Comparison of ENCODE assay signal across 34 mouse cellular contexts in the genomic region with DNA sequence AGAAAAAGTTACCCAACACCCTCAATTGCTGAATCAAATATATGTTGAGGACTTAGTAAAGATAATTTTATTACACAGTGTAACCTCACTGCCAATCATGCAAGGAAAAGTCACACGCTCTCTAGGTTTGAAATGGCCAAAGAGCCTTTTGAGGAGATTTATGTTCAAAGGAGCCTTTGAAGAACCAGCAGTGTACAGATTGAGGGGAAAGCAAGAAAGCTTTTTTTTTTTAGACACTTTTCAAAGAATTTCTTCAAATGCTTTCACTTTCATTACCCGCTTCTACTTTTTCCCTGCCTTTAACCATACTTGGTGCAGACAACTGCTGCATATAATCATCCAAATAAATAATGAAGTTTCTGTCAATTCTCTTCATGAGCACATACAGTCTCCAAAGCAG.
"Had no signal": no experiment of that assay in that cellular context is flagged by ENCODE, and none has a peak within 500 bp of the region (broad histone marks: within the 10 kb centered on the region; RNA-seq: fewer than 3 reads in every experiment).

No protein-coding gene starts in this region.

- H3K4me2 ChIP-seq: heart, embryonic 12.5 days; heart, embryonic 13.5 days; heart, embryonic 15.5 days; hindbrain, embryonic 12.5 days; hindbrain, embryonic 13.5 days; hindbrain, embryonic 14.5 days; hindbrain, embryonic 15.5 days; intestine, embryonic 15.5 days; kidney, embryonic 15.5 days had no signal

- H3K9ac ChIP-seq: heart, embryonic 12.5 days; heart, embryonic 13.5 days; heart, embryonic 15.5 days; hindbrain, embryonic 12.5 days; hindbrain, embryonic 13.5 days; hindbrain, embryonic 14.5 days; hindbrain, embryonic 15.5 days; intestine, embryonic 15.5 days; kidney, embryonic 15.5 days had no signal

- H3K4me1 ChIP-seq: heart, embryonic 10.5 days; heart, embryonic 12.5 days; heart, embryonic 13.5 days; heart, embryonic 15.5 days; hindbrain, embryonic 10.5 days; hindbrain, embryonic 12.5 days; hindbrain, embryonic 13.5 days; hindbrain, embryonic 15.5 days; intestine, embryonic 15.5 days; kidney, embryonic 15.5 days had no signal

- H3K36me3 ChIP-seq: heart, embryonic 10.5 days; heart, embryonic 12.5 days; heart, embryonic 13.5 days; heart, embryonic 15.5 days; hindbrain, embryonic 10.5 days; hindbrain, embryonic 12.5 days; hindbrain, embryonic 13.5 days; hindbrain, embryonic 15.5 days; intestine, embryonic 15.5 days; kidney, embryonic 15.5 days had no signal

- H3K27ac ChIP-seq: heart, embryonic 10.5 days; heart, embryonic 13.5 days; heart, embryonic 15.5 days; hindbrain, embryonic 10.5 days; hindbrain, embryonic 12.5 days; hindbrain, embryonic 13.5 days; hindbrain, embryonic 14.5 days; hindbrain, embryonic 15.5 days; hindbrain, postnatal 0 days; intestine, embryonic 15.5 days; kidney, embryonic 15.5 days; kidney, postnatal 0 days; layer of hippocampus, adult 2 months had no signal

- H3K9me3 ChIP-seq: heart, embryonic 10.5 days; heart, embryonic 12.5 days; heart, embryonic 13.5 days; heart, embryonic 15.5 days; hindbrain, embryonic 10.5 days; hindbrain, embryonic 12.5 days; hindbrain, embryonic 13.5 days; hindbrain, embryonic 15.5 days; intestine, embryonic 15.5 days; kidney, embryonic 15.5 days had no signal

- ATAC-seq: hindbrain, embryonic 16.5 days; hindbrain, postnatal 0 days; inflammation-experienced regulatory T-cells, adult 6 months; intestine, embryonic 15.5 days; intestine, embryonic 16.5 days; intestine, postnatal 0 days had no signal

- H3K4me3 ChIP-seq: heart, embryonic 10.5 days; heart, embryonic 12.5 days; heart, embryonic 13.5 days; heart, embryonic 15.5 days; hindbrain, embryonic 10.5 days; hindbrain, embryonic 12.5 days; hindbrain, embryonic 13.5 days; hindbrain, embryonic 15.5 days; intestine, embryonic 15.5 days; kidney, embryonic 15.5 days; layer of hippocampus, adult 2 months had no signal

- DNase-seq: heart, postnatal 10 days; heart, postnatal 14 days; heart, postnatal 36 days; heart, postnatal 4 days; kidney, adult 11 months; kidney, adult 18-20 months; kidney, adult 2 months; kidney, adult 8-10 months; kidney, adult 9 months; kidney, postnatal 10 days; kidney, postnatal 14 days; kidney, postnatal 25 days; kidney, postnatal 36 days; kidney, postnatal 4 days; layer of hippocampus, adult 9-11 months; layer of hippocampus, postnatal 36 days had no signal

- H3K27me3 ChIP-seq: heart, embryonic 12.5 days; heart, embryonic 13.5 days; heart, embryonic 15.5 days; hindbrain, embryonic 12.5 days; hindbrain, embryonic 13.5 days; hindbrain, embryonic 15.5 days; intestine, embryonic 15.5 days; kidney, embryonic 15.5 days had no signal
